Mouse (Mus musculus): ENCODE data around the gene Podnl1.

DNA sequence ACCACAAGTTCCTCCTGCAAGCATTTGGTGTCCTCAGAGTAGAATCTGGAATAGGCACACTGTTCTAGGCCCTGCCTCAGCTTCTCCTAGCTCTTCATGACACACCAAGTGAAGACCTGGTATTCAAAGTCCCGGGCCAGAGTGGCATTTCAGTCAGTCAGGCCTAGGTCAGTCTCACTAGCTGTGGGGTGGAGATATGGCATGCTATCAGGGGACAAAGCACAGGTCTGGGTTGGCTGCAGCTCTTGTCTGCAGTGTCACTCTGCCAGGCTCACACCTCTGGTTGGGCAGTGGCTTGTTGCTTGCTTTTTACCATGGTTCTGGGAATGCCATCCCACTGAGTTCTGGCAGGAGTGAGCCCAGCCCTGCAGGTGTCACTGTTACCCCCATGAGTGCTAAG lies 49.4 kb upstream of the Podnl1 start:
- TF ChIP-seq CTCF (IDR thresholded peaks at IDR 0.05; ENCODE audit: control insufficient read depth, insufficient read depth, low read length): no peak
- no peak for TF ChIP-seq POLR2A (IDR thresholded peaks at IDR 0.05; ENCODE audit: borderline replicate concordance, control insufficient read depth, low read depth, low read length)

Measured in bone marrow, adult 2 months (tissue).